ENCODE assay signal across 24 mouse cellular contexts in genomic region chr2:25477541-25477940, GRCm38 (mm10). TPM values are rescaled to one million over a fixed set of nuclear protein-coding genes. Genes with fewer than 3 reads are reported as not detected.
"Had no signal": no experiment of that assay in that cellular context is flagged by ENCODE, and none has a peak within 500 bp of the region (broad histone marks: within the 10 kb centered on the region; RNA-seq: fewer than 3 reads in every experiment).

No protein-coding gene starts in this region.

- H3K27me3 ChIP-seq: lung, embryonic 15.5 days; neural tube, embryonic 12.5 days; stomach, embryonic 15.5 days had no signal

- H3K27ac ChIP-seq: lung, embryonic 15.5 days; macrophage; midbrain, embryonic 12.5 days; neural tube, embryonic 12.5 days; stomach, embryonic 15.5 days; stomach, postnatal 0 days had no signal

- H3K4me1 ChIP-seq: lung, embryonic 15.5 days; midbrain, embryonic 12.5 days; neural tube, embryonic 12.5 days; stomach, embryonic 15.5 days had no signal

- ATAC-seq: liver, postnatal 0 days; lung, postnatal 0 days had no signal

- DNase-seq: liver, postnatal 0 days; lung, adult 2 months; lung, postnatal 14 days; lung, postnatal 36 days; midbrain, embryonic 14.5 days; right cerebral cortex, postnatal 14 days; thymus, adult 2 months; thymus, postnatal 25 days; thymus, postnatal 4 days had no signal

- H3K4me3 ChIP-seq: lung, embryonic 15.5 days; megakaryocyte, embryonic 14.5 days; midbrain, embryonic 12.5 days; neural tube, embryonic 12.5 days; stomach, embryonic 15.5 days had no signal

- H3K36me3 ChIP-seq: lung, embryonic 15.5 days; midbrain, embryonic 12.5 days; neural tube, embryonic 12.5 days; stomach, embryonic 15.5 days had no signal

RNA-seq across cellular contexts. Expression of gene Ptgds, which starts 7.7 kb away (rescaled TPM):
- total RNA-seq: monocyte, adult 5-6 weeks; neutrophil, adult 5-6 weeks had no signal
- polyA plus RNA-seq: macrophage had no signal

RNA-seq across cellular contexts. Expression of gene Lcn12, which starts 16.2 kb away (rescaled TPM):
- total RNA-seq: midbrain, postnatal 0 days; monocyte, adult 5-6 weeks; neutrophil, adult 5-6 weeks had no signal
- polyA plus RNA-seq: liver, postnatal 0 days; lung, adult 2 months; lung, embryonic 15.5 days; lung, postnatal 0 days; macrophage; midbrain, embryonic 12.5 days; midbrain, embryonic 14.5 days; midbrain, postnatal 0 days; neural tube, embryonic 12.5 days; neural tube, embryonic 14.5 days; spleen, adult 2 months; stomach, embryonic 15.5 days; stomach, postnatal 0 days; thymus, adult 2 months; urinary bladder, adult 2 months had no signal

RNA-seq across cellular contexts. Expression of gene Clic3, which starts 20.9 kb away (rescaled TPM):
- total RNA-seq: megakaryocyte progenitor cell, adult 5-6 weeks; monocyte, adult 5-6 weeks; neutrophil, adult 5-6 weeks had no signal
- polyA plus RNA-seq: macrophage had no signal
